Mouse (Mus musculus) forebrain, postnatal 0 days (tissue): ENCODE data around the gene Csmd2. TPM values are rescaled to one million over a fixed set of nuclear protein-coding genes. Genes with fewer than 3 reads are reported as not detected.

Experiments used
- ATAC-seq: fragments of 200-750 bp; cut with Nextera tagmentation; 2 replicates; pipeline ENCODE4 v1.8.0; 2017; ENCODE audit warnings: mild to moderate bottlenecking, moderate library complexity
- DNase-seq: peaks from one replicate; pipeline ENCODE4 v3.0.0-alpha.2; 2015
- H3K27ac ChIP-seq: fragments of 300-500 bp; sonication (generic); 2 replicates; pipeline ENCODE4 v1.5.1; 2014; ENCODE audit warnings: low read depth, mild to moderate bottlenecking, antibody characterized with exemption, low read length, moderate library complexity, mixed read lengths
- H3K27me3 ChIP-seq: fragments of 300-500 bp; sonication (generic); 2 replicates; pipeline ENCODE4 v1.6.1; 2014; ENCODE audit warnings: mild to moderate bottlenecking, low read length, mixed read lengths; ENCODE audit not compliant: insufficient read depth
- H3K36me3 ChIP-seq: fragments of 300-500 bp; sonication (generic); 2 replicates; pipeline ENCODE4 v1.6.1; 2014; ENCODE audit warnings: mild to moderate bottlenecking, moderate library complexity; ENCODE audit not compliant: insufficient read depth
- H3K4me1 ChIP-seq: fragments of 300-500 bp; sonication (generic); 2 replicates; pipeline ENCODE4 v1.6.1; 2014; ENCODE audit warnings: antibody characterized with exemption; ENCODE audit not compliant: insufficient read depth
- H3K4me2 ChIP-seq: fragments of 300-500 bp; sonication (generic); 2 replicates; pipeline ENCODE4 v1.6.1; 2014; ENCODE audit warnings: low read depth, mild to moderate bottlenecking, moderate library complexity
- H3K4me3 ChIP-seq: fragments of 300-500 bp; sonication (generic); 2 replicates; pipeline ENCODE4 v1.5.1; 2014; ENCODE audit warnings: low read depth, low read length, mixed read lengths
- H3K9ac ChIP-seq: fragments of 300-500 bp; sonication (generic); 2 replicates; pipeline ENCODE4 v1.6.1; 2014; ENCODE audit warnings: mild to moderate bottlenecking
- H3K9me3 ChIP-seq: fragments of 300-500 bp; sonication (generic); 2 replicates; pipeline ENCODE4 v1.6.1; 2016; ENCODE audit warnings: low read length
- CTCF ChIP-seq: sonication (generic); IDR thresholded peaks from 2 replicates; pipeline ENCODE4 v1.5.1; 2016; ENCODE audit warnings: antibody characterized with exemption, control low read depth, low read depth
- WGBS: fragments of 180-500 bp; shearing (Covaris S2); extraction: QIAGEN DNeasy Blood & Tissue Kit; methylation state at CpG from one replicate; pipeline ENCODE4 v1.1.7; 2014; 5-methylcytosine and 5-hydroxymethylcytosine counted together
- polyA plus RNA-seq: library from polyadenylated mRNA; unstranded; fragments of >200 nt; fragmentation: Nextera tagmentation; extraction: Ambion mirVana; gene quantifications from 2 replicates; pipeline ENCODE4 v1.2.1, GENCODE M21; 2015
- total RNA-seq: library from RNA; depleted of rRNA; stranded (reverse); fragments of >200 nt; gene quantifications from 2 replicates; pipeline ENCODE4 v1.2.3, GENCODE M21; 2014

Gene Csmd2
- total and polyA plus RNA-seq, 2 experiments from 2014 or later, result 5.5 to 35.8 TPM

GRCm38 (mm10) chr4:128275586-128275985 is 287.9 kb downstream of the Csmd2 start:
- H3K27me3 ChIP-seq, result no peaks in the 10 kb centered on the region
- WGBS, result 35% methylated on average over 6 of the region's 6 CpGs
- no peak overlapping the region for H3K4me2 ChIP-seq
- H3K9ac ChIP-seq, result no peak overlapping the region
- no peak for ATAC-seq
- no peak overlapping the region for H3K4me3 ChIP-seq
- H3K36me3 ChIP-seq, result peaks cover 10% of the 10 kb centered on the region; the same call in 1 of the 2 replicates
- no peak for TF ChIP-seq CTCF
- no peak overlapping the region for H3K27ac ChIP-seq
- H3K9me3 ChIP-seq, result no peaks in the 10 kb centered on the region
- peaks cover 4% of the 10 kb centered on the region; the same call in 1 of the 2 replicates for H3K4me1 ChIP-seq
- no peak for DNase-seq

- Histone ChIP-seq H3K4me2 (no peak overlapping the region), H3K36me3 (no peaks in the 10 kb centered on the region), H3K9me3 (no peaks in the 10 kb centered on the region), H3K9ac (no peak overlapping the region), H3K27me3 (no peaks in the 10 kb centered on the region), H3K4me3 (no peak overlapping the region), H3K27ac (no peak overlapping the region), H3K4me1 (no peaks in the 10 kb centered on the region)
- DNase-seq, result no peak
- no peak for TF ChIP-seq CTCF
- 58% methylated on average over 1 of the region's 1 CpGs for WGBS
- no peak for ATAC-seq
These were observed 297.4 kb downstream of the Csmd2 start for GRCm38 (mm10) chr4:128285009-128285408.

DNA sequence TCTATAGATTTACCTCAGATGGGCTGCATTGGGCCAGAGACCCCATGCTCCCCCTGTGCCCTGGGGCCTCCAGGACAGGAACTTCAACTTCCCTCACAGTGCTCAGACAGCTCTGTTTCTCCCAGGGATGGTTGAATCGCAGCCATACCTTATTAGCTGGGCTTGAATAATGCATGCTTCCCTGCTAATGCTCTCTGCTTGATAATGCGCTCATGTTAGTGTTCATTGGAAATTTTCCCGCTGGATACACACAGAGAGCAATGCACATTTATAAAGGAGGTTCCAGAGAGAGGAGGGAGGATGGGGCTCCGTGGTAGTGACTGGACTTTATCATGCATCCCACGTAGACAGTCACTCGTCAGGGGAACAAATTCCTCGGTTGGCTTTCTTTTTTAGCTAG is 300.4 kb downstream of the Csmd2 start:
- 25% methylated on average over 7 of the region's 7 CpGs for WGBS
- Histone ChIP-seq H3K27me3 (no peaks in the 10 kb centered on the region), H3K9me3 (no peaks in the 10 kb centered on the region), H3K4me3 (no peak overlapping the region), H3K4me1 (no peaks in the 10 kb centered on the region), H3K36me3 (no peaks in the 10 kb centered on the region), H3K27ac (peak overlapping the region; percentile 9; the same call in 1 of the 2 replicates), H3K9ac (no peak overlapping the region), H3K4me2 (no peak overlapping the region)
- TF ChIP-seq CTCF, result no peak
- ATAC-seq (peak; percentile 63; the same call in 1 of the 2 replicates), DNase-seq (peak; percentile 39)

GRCm38 (mm10) chr4:128304049-128304448 is 316.4 kb downstream of the Csmd2 start:
- H3K4me3 ChIP-seq, result no peak overlapping the region
- no peak overlapping the region for H3K27ac ChIP-seq
- H3K9ac ChIP-seq, result no peak overlapping the region
- no peaks in the 10 kb centered on the region for H3K4me1 ChIP-seq
- H3K4me2 ChIP-seq, result no peak overlapping the region
- DNase-seq (peak; percentile 24), ATAC-seq (no peak)
- no peak for TF ChIP-seq CTCF
- no peaks in the 10 kb centered on the region for H3K36me3 ChIP-seq
- H3K27me3 ChIP-seq, result no peaks in the 10 kb centered on the region
- WGBS, result 69% methylated on average over 8 of the region's 8 CpGs
- no peaks in the 10 kb centered on the region for H3K9me3 ChIP-seq

GRCm38 (mm10) chr4:128306011-128306410 is 318.4 kb downstream of the Csmd2 start:
- Histone ChIP-seq H3K27ac (no peak overlapping the region), H3K4me2 (no peak overlapping the region), H3K27me3 (no peaks in the 10 kb centered on the region), H3K4me3 (no peak overlapping the region), H3K36me3 (no peaks in the 10 kb centered on the region), H3K4me1 (no peaks in the 10 kb centered on the region), H3K9me3 (no peaks in the 10 kb centered on the region), H3K9ac (no peak overlapping the region)
- WGBS, result 91% methylated on average over 8 of the region's 8 CpGs
- no peak for ATAC-seq
- no peak for DNase-seq
- no peak for TF ChIP-seq CTCF

GRCm38 (mm10) chr4:128315328-128315727 is 327.7 kb downstream of the Csmd2 start:
- WGBS, result 66% methylated on average over 5 of the region's 5 CpGs
- DNase-seq (no peak), ATAC-seq (no peak)
- Histone ChIP-seq H3K4me1 (no peaks in the 10 kb centered on the region), H3K4me2 (no peak overlapping the region), H3K36me3 (peaks cover 22% of the 10 kb centered on the region), H3K27me3 (no peaks in the 10 kb centered on the region), H3K27ac (no peak overlapping the region), H3K4me3 (no peak overlapping the region), H3K9ac (no peak overlapping the region), H3K9me3 (no peaks in the 10 kb centered on the region)
- TF ChIP-seq CTCF, result no peak

DNA sequence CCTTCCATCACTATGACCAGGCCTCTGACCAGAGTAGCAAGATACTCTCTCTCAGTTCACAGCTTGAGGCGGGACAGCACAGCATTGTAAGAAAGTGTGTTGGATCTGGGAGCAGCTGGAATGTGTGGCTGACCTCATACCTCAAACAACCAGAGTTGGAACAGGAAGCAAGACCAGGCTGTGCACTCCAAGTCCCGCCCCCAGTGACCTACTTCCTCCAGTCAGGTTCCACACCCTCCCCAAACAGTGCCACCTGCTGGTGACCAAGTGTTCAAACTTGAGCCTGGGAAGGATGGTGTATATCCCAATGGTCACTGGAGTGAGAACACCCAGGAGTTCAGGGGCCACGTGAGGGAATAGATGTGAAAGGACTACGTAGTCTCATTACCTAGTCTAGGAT is 330.3 kb downstream of the Csmd2 start:
- ATAC-seq (0 out of 2 replicates have a peak, but pooled peaks have one; percentile 27), DNase-seq (no peak)
- Histone ChIP-seq H3K27me3 (no peaks in the 10 kb centered on the region), H3K4me3 (no peak overlapping the region), H3K4me2 (no peak overlapping the region), H3K9ac (no peak overlapping the region), H3K27ac (no peak overlapping the region), H3K36me3 (peaks cover 27% of the 10 kb centered on the region), H3K9me3 (no peaks in the 10 kb centered on the region), H3K4me1 (no peaks in the 10 kb centered on the region)
- 92% methylated on average over 4 of the region's 4 CpGs for WGBS
- peak; percentile 24 for TF ChIP-seq CTCF
